Mouse (Mus musculus) myocyte (in vitro differentiated cells): ENCODE results near the gene Tbc1d30.

ENCODE experiments used
- CEBPB ChIP-seq: IDR thresholded peaks from 2 replicates; pipeline ENCODE4 v1.6.1; 2011; ENCODE audit warnings: mild to moderate bottlenecking, moderate library complexity; ENCODE audit not compliant: poor library complexity, insufficient read depth, severe bottlenecking
- E2F4 ChIP-seq: IDR thresholded peaks from one replicate; pipeline ENCODE4 v1.6.1; 2011; ENCODE audit warnings: mild to moderate bottlenecking, control low read depth, moderate library complexity; ENCODE audit not compliant: insufficient read depth
- MAX ChIP-seq: IDR thresholded peaks from one replicate; pipeline ENCODE4 v1.6.1; 2011; ENCODE audit warnings: low read depth, mild to moderate bottlenecking, control low read depth
- MYOD1 ChIP-seq, 3 experiments: IDR thresholded peaks; one replicate each; pipeline ENCODE4 v1.6.1; 2011; ENCODE audit warnings: control low read depth in 2 of 3, low read depth in 2 of 3, mild to moderate bottlenecking in 2 of 3, moderate library complexity in 1 of 3; ENCODE audit not compliant: insufficient read length in 2 of 3, control insufficient read depth in 1 of 3
- MYOG ChIP-seq, 3 experiments: IDR thresholded peaks; one replicate each; pipeline ENCODE4 v1.6.1; 2011; ENCODE audit warnings: control low read depth in 2 of 3, low read depth in 2 of 3, mild to moderate bottlenecking in 2 of 3; ENCODE audit not compliant: insufficient read length in 2 of 3, control insufficient read depth in 1 of 3, insufficient read depth in 1 of 3
- POLR2A ChIP-seq: IDR thresholded peaks from one replicate; pipeline ENCODE4 v1.6.1; 2011; ENCODE audit warnings: low read depth, mild to moderate bottlenecking, control low read depth, moderate library complexity; ENCODE audit not compliant: insufficient read length
- POLR2AphosphoS2 ChIP-seq: IDR thresholded peaks from one replicate; pipeline ENCODE4 v1.6.1; 2011; ENCODE audit warnings: low read depth, control low read depth; ENCODE audit not compliant: insufficient read length
- REST ChIP-seq: IDR thresholded peaks from one replicate; pipeline ENCODE4 v1.6.1; 2011; ENCODE audit warnings: mild to moderate bottlenecking, control low read depth, moderate library complexity; ENCODE audit not compliant: insufficient read depth, insufficient read length
- SRF ChIP-seq: IDR thresholded peaks from one replicate; pipeline ENCODE4 v1.6.1; 2011; ENCODE audit warnings: low read depth; ENCODE audit not compliant: control insufficient read depth, insufficient read length
- TCF12 ChIP-seq: IDR thresholded peaks from one replicate; pipeline ENCODE4 v1.6.1; 2011; ENCODE audit warnings: mild to moderate bottlenecking, control low read depth; ENCODE audit not compliant: poor library complexity, insufficient read depth, severe bottlenecking
- TCF3 ChIP-seq: IDR thresholded peaks from one replicate; pipeline ENCODE4 v1.6.1; 2011; ENCODE audit warnings: low read depth, control low read depth; ENCODE audit not compliant: insufficient read length
- USF1 ChIP-seq: IDR thresholded peaks from one replicate; pipeline ENCODE4 v1.6.1; 2011; ENCODE audit warnings: low read depth, mild to moderate bottlenecking, control low read depth, moderate library complexity

DNA sequence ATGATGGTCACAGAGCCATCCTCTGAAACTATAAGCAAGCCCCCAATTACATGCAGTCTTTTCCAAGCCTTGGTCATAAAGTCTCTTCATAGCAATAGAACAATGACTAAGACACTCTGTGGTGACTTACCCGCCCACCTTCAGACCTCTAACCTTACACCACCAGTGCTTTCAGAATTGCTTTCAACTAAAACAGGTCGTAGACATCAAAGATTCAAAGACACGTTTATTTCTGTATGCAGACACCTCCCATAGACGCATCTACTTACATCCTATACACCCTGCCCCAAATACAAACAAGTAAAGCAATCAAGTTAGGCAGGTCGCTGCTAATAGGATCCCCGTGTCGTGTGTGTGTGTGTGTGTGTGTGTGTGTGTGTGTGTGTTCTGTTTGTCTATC is 50.4 kb downstream of the Tbc1d30 start:
- TF ChIP-seq POLR2A = no peak
- TF ChIP-seq MYOG (IDR thresholded peaks at IDR 0.05; ENCODE audit: control insufficient read depth in 1 of 3, insufficient read depth in 1 of 3, insufficient read length in 2 of 3, low read depth in 2 of 3) = no peak
- no peak for TF ChIP-seq POLR2AphosphoS2
- no peak for TF ChIP-seq USF1
- TF ChIP-seq TCF12 = no peak
- TF ChIP-seq TCF3 = no peak
- TF ChIP-seq REST = no peak
- TF ChIP-seq MAX = no peak
- TF ChIP-seq CEBPB = no peak
- TF ChIP-seq SRF = no peak
- no peak for TF ChIP-seq MYOD1 (IDR thresholded peaks at IDR 0.05; ENCODE audit: control insufficient read depth in 1 of 3, insufficient read length in 2 of 3, low read depth in 2 of 3)
- no peak for TF ChIP-seq E2F4
